ENCODE assay signal across 20 mouse cellular contexts in genomic region chr11:107720264-107721021, GRCm38 (mm10). TPM values are rescaled to one million over a fixed set of nuclear protein-coding genes. Genes with fewer than 3 reads are reported as not detected.
"Had no signal": no experiment of that assay in that cellular context is flagged by ENCODE, and none has a peak within 500 bp of the region (broad histone marks: within the 10 kb centered on the region; RNA-seq: fewer than 3 reads in every experiment).

No protein-coding gene starts in this region.

- H3K27ac ChIP-seq: limb, embryonic 10.5 days; liver, embryonic 15.5 days; midbrain, embryonic 13.5 days; neural tube, embryonic 15.5 days had no signal

- DNase-seq: kidney, postnatal 14 days; lung, adult 2 months; lung, postnatal 36 days; right cerebral cortex, adult 18-20 months; right cerebral cortex, postnatal 25 days; thymus, adult 18-20 months; thymus, postnatal 25 days had no signal

- H3K36me3 ChIP-seq: limb, embryonic 10.5 days; liver, embryonic 15.5 days; neural tube, embryonic 15.5 days had no signal

- H3K4me1 ChIP-seq: liver, embryonic 15.5 days; neural tube, embryonic 15.5 days had no signal

- H3K27me3 ChIP-seq: liver, embryonic 15.5 days; midbrain, embryonic 13.5 days; neural tube, embryonic 15.5 days had no signal

- H3K9ac ChIP-seq: liver, embryonic 15.5 days; midbrain, embryonic 13.5 days; neural tube, embryonic 15.5 days had no signal

- ATAC-seq: lung, postnatal 0 days; midbrain, embryonic 13.5 days had no signal

- H3K9me3 ChIP-seq: limb, embryonic 10.5 days; liver, embryonic 15.5 days; neural tube, embryonic 15.5 days had no signal

- H3K4me3 ChIP-seq: limb, embryonic 10.5 days; liver, embryonic 15.5 days; midbrain, embryonic 13.5 days; myocyte; neural tube, embryonic 15.5 days had no signal

RNA-seq across cellular contexts. Expression of gene Cacng1, which starts 4.1 kb away (rescaled TPM):
- total RNA-seq: layer of hippocampus, adult 8-10 months; layer of hippocampus, postnatal 14 days; left cerebral cortex, postnatal 14 days; megakaryocyte-erythroid progenitor cell, adult 5-6 weeks had no signal
- polyA plus RNA-seq: kidney, embryonic 14.5 days; limb, embryonic 10.5 days; liver, embryonic 11.5 days; stomach, embryonic 14.5 days had no signal
